Mouse (Mus musculus): ENCODE data around the gene Kcnc1.

- TF ChIP-seq POLR2A (IDR thresholded peaks at IDR 0.05; ENCODE audit: borderline replicate concordance, low read depth, low read length) (no peak), CTCF (IDR thresholded peaks at IDR 0.05; ENCODE audit: low read depth, low read length) (no peak)
These were observed 1.4 kb upstream of the Kcnc1 start for GRCm38 (mm10) chr7:46394933-46395332.

Data from bone marrow macrophage, adult 2 months (primary cell).